Mouse (Mus musculus) neural tube, embryonic 13.5 days (tissue): ENCODE data around the gene Ltbp1. TPM values are rescaled to one million over a fixed set of nuclear protein-coding genes. Genes with fewer than 3 reads are reported as not detected.
A peak's percentile ranks its signal among the peaks of the same experiment; 100 is the strongest.

Experiments
- ATAC-seq: fragments of 200-750 bp; cut with Nextera tagmentation; 2 replicates; pipeline ENCODE4 v1.8.0; 2017; ENCODE audit warnings: low read depth, mild to moderate bottlenecking, moderate TSS enrichment, moderate library complexity
- H3K27ac ChIP-seq: fragments of 300-500 bp; sonication (generic); replicated peaks from 2 replicates; pipeline ENCODE4 v1.5.1; 2015; ENCODE audit warnings: moderate library complexity, mild to moderate bottlenecking, inconsistent platforms
- H3K27me3 ChIP-seq: fragments of 300-500 bp; sonication (generic); 2 replicates; pipeline ENCODE4 v1.6.1; 2015; ENCODE audit warnings: mild to moderate bottlenecking, inconsistent platforms
- H3K36me3 ChIP-seq: fragments of 300-500 bp; sonication (generic); 2 replicates; pipeline ENCODE4 v1.6.1; 2015; ENCODE audit warnings: mild to moderate bottlenecking, inconsistent platforms
- H3K4me1 ChIP-seq: fragments of 300-500 bp; sonication (generic); replicated peaks from 2 replicates; pipeline ENCODE4 v1.6.1; 2015; ENCODE audit warnings: inconsistent platforms
- H3K4me2 ChIP-seq: fragments of 300-500 bp; sonication (generic); 2 replicates; pipeline ENCODE4 v1.6.1; 2015; ENCODE audit warnings: inconsistent platforms, mild to moderate bottlenecking, moderate library complexity
- H3K4me3 ChIP-seq: fragments of 300-500 bp; sonication (generic); 2 replicates; pipeline ENCODE4 v1.5.1; 2015; ENCODE audit warnings: mild to moderate bottlenecking, inconsistent platforms
- H3K9ac ChIP-seq: fragments of 300-500 bp; sonication (generic); 2 replicates; pipeline ENCODE4 v1.6.1; 2015; ENCODE audit warnings: moderate library complexity, mild to moderate bottlenecking, inconsistent platforms
- H3K9me3 ChIP-seq: fragments of 300-500 bp; sonication (generic); 2 replicates; pipeline ENCODE4 v1.6.1; 2016; ENCODE audit warnings: inconsistent platforms
- WGBS: fragments of 180-500 bp; shearing (Covaris S2); methylation state at CpG from one replicate; pipeline ENCODE4 v1.1.7; 2015; 5-methylcytosine and 5-hydroxymethylcytosine counted together
- polyA plus RNA-seq: library from polyadenylated mRNA; unstranded; fragments of >200 nt; fragmentation: Nextera tagmentation; extraction: Ambion mirVana; gene quantifications from 2 replicates; pipeline ENCODE4 v1.2.1, GENCODE M21; 2015

The Ltbp1 gene
- polyA plus RNA-seq, 1 experiment from 2014 or later, result 2.9 TPM

DNA sequence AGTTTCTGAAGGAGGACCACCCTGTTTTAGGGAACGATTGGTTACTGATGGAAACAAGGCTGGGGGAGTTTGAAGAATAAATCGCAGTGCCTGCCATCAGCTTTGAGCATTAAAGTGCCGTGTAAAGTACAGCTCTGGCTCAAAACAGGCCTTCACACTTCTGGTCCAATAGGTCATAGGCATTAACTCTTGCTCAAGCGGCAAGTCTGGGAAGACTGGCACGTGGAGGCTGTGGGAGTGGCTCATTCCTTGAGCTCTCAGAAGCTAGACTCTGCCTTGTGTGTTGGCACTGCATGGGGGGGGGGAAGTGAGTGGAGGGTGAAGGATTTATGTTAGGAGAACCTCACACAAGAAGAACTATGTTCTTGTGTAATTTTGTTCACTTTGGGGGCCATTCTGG is 363.2 kb downstream of the Ltbp1 start:
- Histone ChIP-seq H3K9me3 (no peaks in the 10 kb centered on the region), H3K36me3 (peaks cover 3% of the 10 kb centered on the region; the same call in 1 of the 2 replicates), H3K27ac (no peak overlapping the region), H3K9ac (no peak overlapping the region), H3K27me3 (no peaks in the 10 kb centered on the region), H3K4me1 (no peaks in the 10 kb centered on the region), H3K4me2 (no peak overlapping the region), H3K4me3 (no peak overlapping the region)
- no peak for ATAC-seq
- WGBS, result 70% methylated on average over 5 of the region's 5 CpGs

DNA sequence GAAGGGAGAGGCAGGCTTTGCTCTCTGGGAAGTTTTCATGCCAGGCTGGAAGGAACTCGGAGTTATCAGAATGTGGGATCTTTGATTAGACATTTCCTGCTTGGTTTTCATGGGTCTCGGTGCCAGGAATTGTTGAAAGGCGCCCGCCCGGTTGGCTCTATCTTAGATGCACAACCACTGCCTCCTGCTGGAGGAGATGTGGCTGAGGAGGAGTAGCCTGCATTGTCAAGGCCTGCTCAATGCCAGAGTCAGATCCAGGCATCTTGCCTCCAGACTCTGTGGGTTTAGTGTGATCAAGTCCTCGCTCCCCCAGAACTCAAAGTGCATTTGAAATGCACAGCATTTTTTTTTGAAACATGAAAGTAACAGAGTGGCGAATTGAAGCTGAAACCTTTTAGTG is 364.0 kb downstream of the Ltbp1 start:
- H3K4me3 ChIP-seq, result no peak overlapping the region
- no peaks in the 10 kb centered on the region for H3K4me1 ChIP-seq
- H3K27ac ChIP-seq, result no peak overlapping the region
- H3K9ac ChIP-seq, result no peak overlapping the region
- WGBS, result 72% methylated on average over 7 of the region's 7 CpGs
- H3K27me3 ChIP-seq, result no peaks in the 10 kb centered on the region
- H3K4me2 ChIP-seq, result no peak overlapping the region
- no peak for ATAC-seq
- H3K9me3 ChIP-seq, result no peaks in the 10 kb centered on the region
- H3K36me3 ChIP-seq, result peaks cover 3% of the 10 kb centered on the region; the same call in 1 of the 2 replicates

DNA sequence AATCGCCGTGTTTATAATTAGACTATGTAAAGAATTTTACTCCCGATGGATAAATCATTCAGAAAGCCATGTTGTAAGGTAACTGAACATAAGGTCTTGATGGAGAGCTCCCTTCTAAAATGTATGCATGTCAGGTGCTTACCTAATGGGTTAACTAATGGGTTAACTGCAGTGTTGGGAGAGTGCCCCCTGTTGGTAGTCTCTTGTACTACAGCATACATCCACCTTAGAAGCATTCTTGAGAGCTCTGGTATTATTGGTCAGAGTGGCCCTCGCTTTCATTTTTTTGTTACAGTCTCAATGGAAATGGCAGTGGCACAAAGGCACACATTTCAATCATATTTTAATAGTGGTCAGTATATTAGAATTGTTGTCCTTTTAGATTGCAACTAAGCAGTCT is 364.8 kb downstream of the Ltbp1 start:
- 91% methylated on average over 4 of the region's 4 CpGs for WGBS
- H3K9me3 ChIP-seq, result no peaks in the 10 kb centered on the region
- H3K27ac ChIP-seq, result no peak overlapping the region
- H3K4me1 ChIP-seq, result no peaks in the 10 kb centered on the region
- no peaks in the 10 kb centered on the region for H3K27me3 ChIP-seq
- H3K36me3 ChIP-seq, result peaks cover 3% of the 10 kb centered on the region; the same call in 1 of the 2 replicates
- no peak for ATAC-seq
- no peak overlapping the region for H3K9ac ChIP-seq
- no peak overlapping the region for H3K4me3 ChIP-seq
- H3K4me2 ChIP-seq, result no peak overlapping the region

DNA sequence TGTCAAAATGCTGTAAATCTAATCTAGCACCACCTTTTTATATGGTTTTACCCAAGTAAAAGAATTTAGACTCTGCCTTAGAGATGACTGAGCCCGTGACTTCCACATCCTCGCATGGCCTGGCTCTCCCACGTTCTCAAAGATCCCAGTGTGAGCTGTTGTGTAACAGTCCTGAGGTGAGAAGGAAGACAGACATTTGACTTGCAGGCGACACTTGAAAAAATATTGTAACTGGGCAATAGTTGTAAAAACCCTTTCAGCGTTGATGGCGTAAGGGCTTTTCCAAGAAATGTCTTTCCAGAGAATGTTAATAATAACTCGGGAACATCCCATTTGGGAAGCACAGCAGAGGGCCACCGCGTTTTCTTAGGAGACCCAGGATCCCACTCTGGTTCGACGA is 366.3 kb downstream of the Ltbp1 start:
- Histone ChIP-seq H3K4me3 (no peak overlapping the region), H3K4me2 (no peak overlapping the region), H3K36me3 (no peaks in the 10 kb centered on the region), H3K4me1 (no peaks in the 10 kb centered on the region), H3K9ac (no peak overlapping the region), H3K27me3 (no peaks in the 10 kb centered on the region), H3K9me3 (no peaks in the 10 kb centered on the region), H3K27ac (no peak overlapping the region)
- ATAC-seq, result no peak
- WGBS, result 88% methylated on average over 11 of the region's 11 CpGs

DNA sequence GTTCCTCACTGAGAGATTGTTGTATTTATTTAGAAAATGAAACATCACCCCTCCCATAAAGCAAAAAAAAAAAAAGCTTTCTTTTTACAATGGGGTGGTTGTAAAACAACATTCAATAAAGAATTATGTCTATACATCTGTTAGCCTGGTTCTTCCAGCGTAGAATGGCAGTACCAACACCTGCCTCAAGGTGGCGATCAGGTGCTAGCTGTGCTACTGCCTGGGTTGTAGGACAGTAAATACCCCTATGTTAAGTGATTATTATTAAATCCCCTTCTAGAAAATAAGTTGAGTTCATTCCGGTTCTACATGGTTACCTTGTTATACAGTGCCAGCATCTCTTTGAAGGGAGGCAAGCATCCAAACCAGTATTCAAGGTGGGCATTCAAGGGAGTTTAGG is 367.0 kb downstream of the Ltbp1 start:
- Histone ChIP-seq H3K4me3 (no peak overlapping the region), H3K9ac (no peak overlapping the region), H3K4me2 (no peak overlapping the region), H3K9me3 (no peaks in the 10 kb centered on the region), H3K27ac (no peak overlapping the region), H3K4me1 (no peaks in the 10 kb centered on the region), H3K36me3 (no peaks in the 10 kb centered on the region), H3K27me3 (no peaks in the 10 kb centered on the region)
- WGBS, result 55% methylated on average over 3 of the region's 3 CpGs
- no peak for ATAC-seq

DNA sequence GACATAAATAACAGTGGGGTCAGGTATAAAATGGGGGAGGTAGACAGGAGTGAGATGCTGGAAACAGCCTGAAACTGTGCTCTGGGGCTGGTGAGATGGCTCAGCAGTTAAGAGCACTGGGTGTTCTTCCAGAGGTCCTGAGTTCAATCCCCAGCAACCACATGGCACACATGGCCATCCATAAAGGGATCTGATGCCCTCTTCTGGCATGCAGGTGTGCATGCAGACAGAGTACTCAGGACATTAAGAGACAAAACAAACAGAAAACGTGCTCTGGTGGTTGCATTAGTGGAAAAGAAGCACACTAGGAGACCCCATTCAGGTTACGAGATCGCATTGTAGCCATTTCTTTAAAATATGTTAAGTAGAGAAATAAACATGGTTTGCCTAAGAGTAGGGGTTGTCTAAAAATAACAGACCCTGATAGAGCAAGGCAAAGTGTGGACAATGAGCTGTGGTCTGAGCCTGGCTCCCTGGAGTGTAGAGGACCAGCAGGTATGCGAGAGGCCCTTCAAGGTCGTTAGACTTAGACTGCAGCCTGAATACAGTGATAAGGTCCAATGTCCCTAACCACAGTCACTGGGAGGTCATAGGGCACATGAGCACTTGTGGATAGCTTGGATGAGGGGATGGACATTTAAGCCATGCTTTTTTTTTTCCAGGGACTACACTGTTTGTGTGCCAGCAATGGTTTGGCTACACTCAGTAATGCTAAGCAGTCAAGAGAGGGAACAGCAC is 369.1 kb downstream of the Ltbp1 start:
- Histone ChIP-seq H3K36me3 (no peaks in the 10 kb centered on the region), H3K9ac (no peak overlapping the region), H3K9me3 (no peaks in the 10 kb centered on the region), H3K27ac (no peak overlapping the region), H3K4me2 (no peak overlapping the region), H3K27me3 (no peaks in the 10 kb centered on the region), H3K4me3 (no peak overlapping the region), H3K4me1 (no peaks in the 10 kb centered on the region)
- no peak for ATAC-seq
- 73% methylated on average over 5 of the region's 5 CpGs for WGBS

DNA sequence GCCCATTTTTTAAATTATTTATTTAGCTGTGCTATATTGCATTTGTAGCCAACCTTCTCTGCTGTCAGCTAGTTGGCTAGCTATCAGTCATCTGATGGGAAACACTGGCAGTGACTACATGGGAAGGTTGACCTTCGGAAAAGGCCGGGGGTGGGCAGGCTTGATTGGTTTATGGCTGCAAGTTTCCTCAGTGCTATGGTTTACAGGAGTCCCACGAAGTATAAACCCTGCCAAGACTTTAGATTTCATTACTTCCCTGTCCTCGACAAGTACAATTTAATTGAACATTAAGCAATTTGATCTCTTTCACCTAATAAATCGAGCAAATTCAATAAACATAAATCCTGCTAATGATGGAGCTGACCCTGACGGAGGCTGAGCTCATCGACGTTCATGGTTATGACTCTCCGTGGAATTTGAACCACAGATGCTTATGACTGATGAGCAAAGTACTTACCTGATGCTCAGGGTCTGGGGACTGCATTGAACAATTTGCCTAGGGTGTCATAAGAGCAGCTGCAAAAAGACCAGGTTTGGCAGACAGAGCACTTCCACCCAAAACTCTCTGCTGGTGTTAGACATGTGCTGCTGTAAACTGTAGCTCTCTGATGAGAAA is 373.0 kb downstream of the Ltbp1 start:
- H3K27ac ChIP-seq, result no peak overlapping the region
- no peak for ATAC-seq
- H3K9ac ChIP-seq, result no peak overlapping the region
- H3K4me1 ChIP-seq, result no peaks in the 10 kb centered on the region; the same call in 1 of the 2 replicates
- no peaks in the 10 kb centered on the region for H3K27me3 ChIP-seq
- WGBS, result 48% methylated on average over 9 of the region's 9 CpGs
- no peaks in the 10 kb centered on the region for H3K36me3 ChIP-seq
- no peak overlapping the region for H3K4me2 ChIP-seq
- no peak overlapping the region for H3K4me3 ChIP-seq
- no peaks in the 10 kb centered on the region for H3K9me3 ChIP-seq

DNA sequence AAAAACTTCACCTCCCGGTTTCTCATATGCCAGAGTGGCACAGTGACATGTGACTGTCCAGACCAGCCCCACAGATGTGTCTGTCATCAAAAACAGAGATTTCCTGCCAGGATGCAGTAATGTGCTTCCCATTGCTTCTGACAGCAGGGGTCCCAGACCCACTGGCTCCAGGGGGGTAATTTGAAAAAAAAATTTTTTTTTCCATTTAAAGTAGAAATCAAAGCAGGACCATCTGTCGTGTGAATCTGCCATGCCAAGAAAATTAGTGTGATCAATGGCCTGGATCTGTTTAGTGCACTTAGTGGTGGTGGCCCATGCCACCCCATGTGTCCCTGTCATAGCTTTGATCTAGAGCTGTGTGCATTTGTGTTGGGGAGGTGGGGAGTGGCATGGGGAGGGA is 374.8 kb downstream of the Ltbp1 start:
- H3K36me3 ChIP-seq, result no peaks in the 10 kb centered on the region
- H3K9ac ChIP-seq, result no peak overlapping the region
- no peaks in the 10 kb centered on the region for H3K27me3 ChIP-seq
- WGBS, result 27% methylated on average over 2 of the region's 2 CpGs
- ATAC-seq, result peak; percentile 76
- no peaks in the 10 kb centered on the region for H3K9me3 ChIP-seq
- H3K4me1 ChIP-seq, result no peaks in the 10 kb centered on the region; the same call in 1 of the 2 replicates
- no peak overlapping the region for H3K4me3 ChIP-seq
- no peak overlapping the region for H3K4me2 ChIP-seq
- H3K27ac ChIP-seq, result no peak overlapping the region

DNA sequence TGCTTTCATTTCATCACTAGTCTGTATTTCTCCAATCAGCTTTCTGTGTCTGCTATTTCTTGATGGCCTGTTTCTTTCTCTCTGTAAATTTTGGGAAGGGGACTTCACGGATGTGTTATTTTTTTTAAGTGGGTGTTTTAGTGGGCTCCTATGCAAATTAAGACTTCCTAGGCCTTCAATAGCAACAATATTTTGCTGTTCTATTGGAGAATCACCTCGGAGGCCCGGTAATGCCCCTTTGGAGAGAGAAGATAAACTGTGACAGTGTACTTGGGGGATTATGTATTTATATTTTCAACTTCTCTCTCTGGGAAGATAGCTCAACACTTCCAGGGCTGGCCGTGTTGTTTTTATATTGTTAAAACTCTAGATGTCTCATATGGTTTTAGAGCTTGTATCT is 383.0 kb downstream of the Ltbp1 start:
- H3K4me3 ChIP-seq, result no peak overlapping the region
- ATAC-seq, result no peak
- no peak overlapping the region for H3K4me2 ChIP-seq
- no peaks in the 10 kb centered on the region for H3K9me3 ChIP-seq
- no peaks in the 10 kb centered on the region for H3K27me3 ChIP-seq
- WGBS, result 90% methylated on average over 4 of the region's 4 CpGs
- H3K4me1 ChIP-seq, result no peaks in the 10 kb centered on the region
- H3K9ac ChIP-seq, result no peak overlapping the region
- no peak overlapping the region for H3K27ac ChIP-seq
- no peaks in the 10 kb centered on the region for H3K36me3 ChIP-seq

DNA sequence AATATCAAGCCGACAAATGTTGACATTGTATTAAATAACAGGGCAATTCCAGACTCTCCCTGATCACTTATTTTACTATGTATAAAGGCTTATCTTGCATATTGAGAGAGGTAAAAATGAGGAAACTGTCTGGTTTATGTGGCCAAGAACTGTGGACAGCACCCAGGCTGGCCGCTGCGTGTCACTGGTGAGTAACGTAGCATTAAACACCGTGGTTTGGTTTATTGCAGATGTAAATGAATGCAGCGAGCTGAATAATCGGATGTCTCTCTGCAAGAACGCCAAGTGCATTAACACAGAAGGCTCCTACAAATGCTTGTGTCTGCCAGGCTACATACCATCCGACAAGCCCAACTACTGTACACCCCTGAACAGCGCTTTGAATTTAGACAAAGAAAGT is 384.8 kb downstream of the Ltbp1 start:
- no peaks in the 10 kb centered on the region for H3K4me1 ChIP-seq
- H3K9ac ChIP-seq, result no peak overlapping the region
- H3K27ac ChIP-seq, result no peak overlapping the region
- H3K4me3 ChIP-seq, result no peak overlapping the region
- WGBS, result 66% methylated on average over 10 of the region's 10 CpGs
- no peak overlapping the region for H3K4me2 ChIP-seq
- no peaks in the 10 kb centered on the region for H3K9me3 ChIP-seq
- ATAC-seq, result no peak
- no peaks in the 10 kb centered on the region for H3K36me3 ChIP-seq
- no peaks in the 10 kb centered on the region for H3K27me3 ChIP-seq

DNA sequence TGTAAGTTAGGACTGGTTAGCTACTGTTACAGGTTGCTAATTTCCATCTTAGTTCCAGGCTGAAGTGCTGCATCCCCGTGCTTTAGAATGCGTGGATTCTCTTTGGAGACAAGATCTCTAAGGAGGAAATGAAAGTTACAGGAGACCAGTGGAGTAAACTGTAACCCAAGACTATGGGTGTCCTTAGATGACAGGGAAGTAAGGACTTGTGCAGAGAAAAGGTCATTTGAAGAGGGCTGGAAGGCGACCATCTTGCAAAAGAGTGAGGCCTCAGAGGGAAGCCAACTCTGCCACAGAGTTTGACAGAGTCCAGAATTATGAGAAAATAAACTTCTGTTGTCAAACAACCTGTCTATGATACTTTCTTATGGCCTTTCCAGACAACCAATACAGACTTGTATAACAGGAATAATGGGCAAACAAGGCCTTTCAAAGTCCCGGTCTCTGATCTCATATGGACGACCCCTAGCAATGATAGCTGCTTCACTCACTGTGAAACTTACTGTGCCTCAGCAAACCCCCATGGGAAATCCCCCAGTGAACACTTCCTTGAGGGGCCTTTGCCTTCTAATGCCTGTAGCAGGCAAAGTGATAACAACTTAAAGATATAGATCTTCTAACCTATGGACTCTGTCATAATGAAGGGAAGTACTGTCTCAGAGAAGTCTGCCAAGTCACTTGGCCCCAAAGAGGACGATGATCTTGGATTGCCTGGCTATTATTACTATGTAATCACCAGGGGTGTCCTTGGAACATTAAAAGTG is 386.2 kb downstream of the Ltbp1 start:
- Histone ChIP-seq H3K36me3 (no peaks in the 10 kb centered on the region), H3K4me1 (no peaks in the 10 kb centered on the region), H3K9me3 (no peaks in the 10 kb centered on the region), H3K4me2 (no peak overlapping the region), H3K4me3 (no peak overlapping the region), H3K27ac (no peak overlapping the region), H3K9ac (no peak overlapping the region), H3K27me3 (no peaks in the 10 kb centered on the region)
- 89% methylated on average over 6 of the region's 6 CpGs for WGBS
- no peak for ATAC-seq

DNA sequence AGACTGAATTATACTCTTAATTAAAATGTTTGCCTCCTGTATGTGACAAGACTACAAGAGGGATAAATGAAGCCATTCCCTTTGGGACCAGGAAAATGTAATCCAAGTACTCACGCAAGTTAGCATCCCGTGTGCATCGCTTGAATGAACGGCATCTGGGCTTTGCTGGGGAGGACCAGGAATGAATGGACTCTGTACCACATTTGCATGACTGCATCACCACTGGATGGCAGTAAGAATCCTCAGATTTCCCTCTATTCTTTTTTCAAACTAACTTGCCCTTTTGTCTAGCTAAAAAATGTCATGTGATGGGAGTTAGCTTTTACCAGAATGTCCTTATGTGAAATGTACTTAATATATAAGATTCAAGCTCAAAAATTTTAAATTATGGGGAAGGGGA is 401.0 kb downstream of the Ltbp1 start:
- 45% methylated on average over 4 of the region's 4 CpGs for WGBS
- Histone ChIP-seq H3K9me3 (no peaks in the 10 kb centered on the region), H3K4me2 (no peak overlapping the region), H3K27ac (no peak overlapping the region), H3K4me3 (no peak overlapping the region), H3K27me3 (no peaks in the 10 kb centered on the region), H3K36me3 (no peaks in the 10 kb centered on the region), H3K9ac (no peak overlapping the region), H3K4me1 (no peaks in the 10 kb centered on the region)
- ATAC-seq, result no peak
